Mouse (Mus musculus) cerebellum, postnatal 4 days (tissue): ENCODE data around the gene Gm17027.
"Not testable (repeated sequence)": the region's sequence is repeated elsewhere in the genome, so short reads cannot be mapped to it uniquely, and the experiment has no call there.

Experiments
- DNase-seq, 2 experiments: peaks; one replicate each; pipeline ENCODE4 v3.0.0; 2022; ENCODE audit warnings: low spot score in 2 of 2, mixed read lengths in 1 of 2

The Gm17027 gene

DNA sequence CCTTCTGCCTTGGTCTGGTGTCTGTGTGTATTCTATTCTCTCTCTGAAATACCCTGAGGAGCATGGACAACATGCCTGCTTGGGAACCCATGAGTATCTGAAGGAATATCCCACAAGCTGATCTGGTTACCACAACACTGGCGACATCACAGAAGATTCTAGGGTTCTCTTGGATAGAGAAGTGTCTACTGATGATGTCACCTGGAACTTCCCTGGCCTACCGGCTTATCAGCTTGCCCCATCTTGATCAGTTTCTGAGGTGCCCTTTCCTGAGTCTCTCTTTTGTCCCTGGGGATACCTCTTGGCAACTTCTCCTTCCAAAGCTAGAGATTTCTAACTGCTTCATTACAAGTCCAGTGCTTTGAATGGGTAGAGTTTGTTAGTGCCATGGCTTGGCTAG, at the start of gene Gm17027:
TSS of gene Gm17027 (minus strand) at position 101 of the 400 bp plus-strand sequence.
- DNase-seq: not testable (repeated sequence)

DNA sequence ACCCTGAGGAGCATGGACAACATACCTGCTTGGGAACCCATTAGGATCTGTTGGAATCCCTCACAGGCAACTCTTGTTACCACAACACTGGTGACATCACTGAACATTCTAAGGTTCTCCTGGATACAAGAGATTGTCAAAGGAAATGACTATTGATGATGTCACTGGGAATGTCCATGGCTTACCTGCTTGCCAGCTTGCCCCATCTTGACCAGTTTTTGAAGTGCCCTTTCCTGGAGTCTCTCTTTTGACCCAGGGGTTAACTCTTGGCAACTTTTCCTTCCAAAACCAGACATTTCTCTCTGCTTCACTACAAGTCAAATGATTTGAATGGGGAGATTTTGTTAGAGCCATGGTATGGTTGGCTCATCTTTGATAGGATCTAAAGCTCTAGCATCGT, 28.3 kb upstream of the Gm17027 start, which contains the start of gene Gm3573:
TSS of gene Gm3573 (minus strand) at position 101 of the 400 bp plus-strand sequence.
- not testable (repeated sequence) for DNase-seq

DNA sequence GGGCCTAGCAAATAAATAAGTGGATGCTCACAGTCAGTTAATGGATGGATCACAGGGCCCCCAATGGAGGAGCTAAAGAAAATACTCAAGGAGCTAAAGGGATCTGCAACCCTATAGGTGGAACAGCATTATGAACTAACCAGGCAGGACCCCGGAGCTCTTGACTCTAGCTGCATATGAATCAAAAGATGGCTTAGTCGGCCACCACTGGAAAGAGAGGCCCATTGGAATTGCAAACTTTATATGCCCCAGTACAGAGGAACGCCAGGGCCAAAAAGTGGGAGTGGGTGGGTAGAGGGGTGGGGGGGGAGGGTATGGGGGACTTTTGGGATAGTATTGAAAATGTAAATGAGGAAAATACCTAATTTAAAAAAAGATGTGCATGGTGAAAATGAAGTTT, 21.5 kb upstream of the Gm17027 start:
- peak; percentile 7 to 36 for DNase-seq

DNA sequence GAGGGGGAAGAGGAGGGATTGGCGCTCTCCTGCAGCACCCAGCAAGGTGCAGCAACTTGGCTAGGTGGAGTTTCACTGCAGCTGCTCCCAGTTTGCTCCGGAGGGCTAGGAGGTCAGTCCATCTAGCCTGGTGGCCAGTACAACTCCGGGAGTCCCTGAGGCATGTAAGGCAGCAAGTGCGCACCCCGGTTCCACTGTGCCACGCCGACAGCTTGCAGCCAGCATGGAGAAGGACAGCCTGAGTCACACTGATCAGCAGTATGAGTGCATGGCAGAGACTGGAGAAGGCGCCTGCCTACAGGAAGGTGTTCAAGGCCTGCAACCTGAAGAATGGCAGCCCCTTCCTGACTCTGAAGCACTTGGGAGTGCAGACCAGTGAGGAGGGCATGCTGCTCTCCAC, 27.9 kb downstream of the Gm17027 start:
- peak in 1 of 2 experiments; percentile 0 for DNase-seq

DNA sequence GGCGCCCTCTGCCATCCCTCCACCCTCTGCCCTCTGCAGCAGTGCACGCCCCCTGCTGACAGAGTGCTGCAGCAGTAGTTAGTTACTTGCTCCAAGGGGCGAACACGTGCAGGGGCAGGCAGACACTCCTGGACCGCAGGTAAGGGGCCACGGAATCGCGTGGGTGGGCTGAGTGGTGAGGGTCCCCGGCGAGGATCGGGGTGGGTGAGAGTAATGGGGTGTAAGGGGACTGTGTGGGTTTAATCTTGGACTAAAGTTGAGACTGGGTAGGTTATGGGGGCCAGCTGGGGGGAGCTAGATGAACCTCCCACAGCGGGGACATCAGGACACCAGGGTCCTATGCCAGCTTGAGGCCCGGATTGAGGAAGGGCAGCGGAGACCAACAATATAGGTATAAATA, 28.6 kb downstream of the Gm17027 start:
- DNase-seq: not testable (repeated sequence)

DNA sequence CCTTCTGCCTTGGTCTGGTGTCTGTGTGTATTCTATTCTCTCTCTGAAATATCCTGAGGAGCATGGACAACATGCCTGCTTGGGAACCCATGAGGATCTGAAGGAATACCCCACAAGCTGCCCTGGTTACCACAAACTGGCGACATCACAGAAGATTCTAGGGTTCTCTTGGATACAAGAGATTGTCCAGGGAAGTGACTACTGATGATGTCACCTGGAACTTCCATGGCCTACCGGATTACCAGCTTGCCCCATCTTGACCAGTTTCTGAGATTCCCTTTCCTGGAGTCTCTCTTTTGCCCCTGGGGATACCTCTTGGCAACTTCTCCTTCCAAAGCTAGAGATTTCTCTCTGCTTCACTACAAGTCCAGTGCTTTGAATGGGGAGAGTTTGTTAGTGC, 45.2 kb downstream of the Gm17027 start, which contains the start of gene Gm7951:
TSS of gene Gm7951 (minus strand) at position 101 of the 400 bp plus-strand sequence.
- not testable (repeated sequence) for DNase-seq
